Mouse (Mus musculus) kidney, embryonic 14.5 days (tissue): Measurements from ENCODE around the gene Tmem108. TPM values are rescaled to one million over a fixed set of nuclear protein-coding genes. Genes with fewer than 3 reads are reported as not detected.

Experiments used
- ATAC-seq: fragments of 200-750 bp; cut with Nextera tagmentation; 2 replicates; pipeline ENCODE4 v1.8.0; 2017; ENCODE audit warnings: moderate number of reproducible peaks, mild to moderate bottlenecking, moderate TSS enrichment, moderate library complexity; ENCODE audit not compliant: low FRiP score, low TSS enrichment
- H3K27ac ChIP-seq: fragments of 300-500 bp; sonication (generic); 2 replicates; pipeline ENCODE4 v1.5.1; 2014; ENCODE audit warnings: low read depth, mild to moderate bottlenecking, low read length, moderate library complexity, mixed read lengths
- H3K27me3 ChIP-seq: fragments of 300-500 bp; sonication (generic); 2 replicates; pipeline ENCODE4 v1.6.1; 2014; ENCODE audit warnings: mild to moderate bottlenecking, low read length; ENCODE audit not compliant: control insufficient read depth, insufficient read depth
- H3K36me3 ChIP-seq: fragments of 300-500 bp; sonication (generic); 2 replicates; pipeline ENCODE4 v1.6.1; 2014; ENCODE audit warnings: low read length, mixed read lengths; ENCODE audit not compliant: control insufficient read depth, insufficient read depth
- H3K4me1 ChIP-seq: fragments of 300-500 bp; sonication (generic); 2 replicates; pipeline ENCODE4 v1.6.1; 2014; ENCODE audit warnings: low read length, mixed read lengths; ENCODE audit not compliant: control insufficient read depth, insufficient read depth
- H3K4me2 ChIP-seq: fragments of 300-500 bp; sonication (generic); replicated peaks from 2 replicates; pipeline ENCODE4 v1.6.1; 2014; ENCODE audit warnings: low read depth, mild to moderate bottlenecking, low read length
- H3K4me3 ChIP-seq: fragments of 300-500 bp; sonication (generic); 2 replicates; pipeline ENCODE4 v1.5.1; 2014; ENCODE audit warnings: mild to moderate bottlenecking, low read length
- H3K9ac ChIP-seq: fragments of 300-500 bp; sonication (generic); 2 replicates; pipeline ENCODE4 v1.6.1; 2014; ENCODE audit warnings: low read depth, mild to moderate bottlenecking, low read length, moderate library complexity
- H3K9me3 ChIP-seq: fragments of 300-500 bp; sonication (generic); 2 replicates; pipeline ENCODE4 v1.6.1; 2016; ENCODE audit warnings: low read length; ENCODE audit not compliant: control insufficient read depth
- whole genome bisulfite sequencing: fragments of 180-500 bp; shearing (Covaris S2); extraction: QIAGEN DNeasy Blood & Tissue Kit; methylation state at CpG from one replicate; pipeline ENCODE4 v1.1.7; 2014; 5-methylcytosine and 5-hydroxymethylcytosine counted together
- polyA plus RNA-seq: library from polyadenylated mRNA; unstranded; fragments of >200 nt; fragmentation: Nextera tagmentation; extraction: Ambion mirVana; gene quantifications from 2 replicates; pipeline ENCODE4 v1.2.1, GENCODE M21; 2014

Tmem108 gene
- polyA plus RNA-seq, 1 experiment from 2014 or later = 10.8 TPM

DNA sequence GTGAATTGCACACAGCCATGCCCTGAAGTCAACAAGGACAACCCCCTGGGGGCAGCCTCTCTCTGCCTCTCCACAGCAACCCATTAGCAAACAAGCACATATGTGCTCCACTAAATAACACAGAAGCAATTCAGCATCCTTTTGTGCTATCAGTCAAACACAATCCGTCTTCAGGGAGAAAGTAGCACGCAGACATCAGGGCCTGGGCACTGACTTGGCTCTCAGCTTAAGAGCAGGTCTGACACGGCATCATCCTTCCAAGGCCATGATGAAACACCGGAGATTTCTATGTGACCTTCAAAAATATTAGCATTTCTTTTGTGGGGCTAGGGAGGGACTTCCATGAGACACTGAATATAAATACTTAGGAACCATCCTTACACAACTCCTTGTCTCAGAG is 60.2 kb downstream of the Tmem108 start:
- WGBS = 90% methylated on average over 4 of the region's 4 CpGs
- no peak for ATAC-seq

DNA sequence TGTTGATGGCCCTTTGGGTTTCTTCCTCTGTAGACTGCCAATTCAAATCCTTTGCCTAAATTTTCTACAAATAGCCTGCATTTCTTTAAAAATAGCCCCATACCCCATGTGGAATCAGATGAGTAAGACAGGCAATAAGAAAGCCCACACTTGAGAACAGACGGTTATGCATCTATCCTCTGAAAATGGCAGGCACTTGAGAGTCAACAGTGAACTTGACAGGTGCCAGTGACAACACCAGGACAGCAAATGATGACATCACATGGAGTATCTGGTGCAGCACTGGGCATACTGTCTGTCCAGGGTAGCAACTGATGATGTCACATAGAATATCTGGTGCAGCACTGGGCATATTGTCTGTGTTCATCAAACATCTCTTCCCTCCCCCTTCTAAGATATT is 61.4 kb downstream of the Tmem108 start:
- Histone ChIP-seq H3K27me3 (no peaks in the 10 kb centered on the region), H3K4me2 (no peak overlapping the region), H3K9ac (no peak overlapping the region), H3K4me3 (no peak overlapping the region), H3K4me1 (no peaks in the 10 kb centered on the region), H3K27ac (no peak overlapping the region), H3K9me3 (peaks cover under 1% of the 10 kb centered on the region; the same call in 1 of the 2 replicates), H3K36me3 (no peaks in the 10 kb centered on the region)
- WGBS = 97% methylated on average over 1 of the region's 1 CpGs
- no peak for ATAC-seq

More for the DNA sequence above, 60.2 kb downstream of the Tmem108 start:
- Histone ChIP-seq H3K36me3 (no peaks in the 10 kb centered on the region), H3K9ac (no peak overlapping the region), H3K27me3 (no peaks in the 10 kb centered on the region), H3K4me2 (no peak overlapping the region), H3K27ac (no peak overlapping the region), H3K4me3 (no peak overlapping the region), H3K4me1 (no peaks in the 10 kb centered on the region), H3K9me3 (no peaks in the 10 kb centered on the region)

GRCm38 (mm10) chr9:103696967-103697366 is 64.7 kb downstream of the Tmem108 start:
- Histone ChIP-seq H3K9me3 (peaks cover 3% of the 10 kb centered on the region; the same call in 1 of the 2 replicates), H3K4me2 (no peak overlapping the region), H3K36me3 (no peaks in the 10 kb centered on the region), H3K27ac (no peak overlapping the region), H3K9ac (no peak overlapping the region), H3K4me1 (no peaks in the 10 kb centered on the region), H3K4me3 (no peak overlapping the region), H3K27me3 (no peaks in the 10 kb centered on the region)
- 79% methylated on average over 6 of the region's 6 CpGs for WGBS
- no peak for ATAC-seq

- ATAC-seq = no peak
- H3K4me3 ChIP-seq = no peak overlapping the region
- H3K4me1 ChIP-seq = no peaks in the 10 kb centered on the region
- H3K9ac ChIP-seq = no peak overlapping the region
- no peak overlapping the region for H3K27ac ChIP-seq
- peaks cover 3% of the 10 kb centered on the region; the same call in 1 of the 2 replicates for H3K9me3 ChIP-seq
- H3K4me2 ChIP-seq = no peak overlapping the region
- no peaks in the 10 kb centered on the region for H3K27me3 ChIP-seq
- H3K36me3 ChIP-seq = no peaks in the 10 kb centered on the region
Observed at GRCm38 (mm10) chr9:103693826-103694225, 67.8 kb downstream of the Tmem108 start.

DNA sequence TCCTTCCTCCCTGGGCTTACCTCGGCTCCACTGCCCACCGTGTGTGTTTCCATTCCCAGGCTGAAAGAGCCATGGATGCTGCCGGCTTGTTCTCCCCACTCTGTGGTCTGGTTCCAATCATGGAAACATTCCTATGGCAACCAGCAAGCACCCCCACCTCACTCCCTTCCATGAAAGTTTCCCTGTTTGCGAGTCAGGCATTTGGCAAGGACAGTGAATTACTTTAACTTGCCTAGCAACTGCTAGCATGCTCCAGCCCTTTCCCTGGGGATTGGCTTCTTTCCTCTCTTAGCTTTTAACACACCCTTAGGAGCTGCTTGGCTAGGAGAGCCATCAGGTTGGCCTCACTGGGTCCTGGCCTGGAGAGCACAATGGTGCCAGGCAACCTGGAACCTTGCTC is 68.9 kb downstream of the Tmem108 start:
- Histone ChIP-seq H3K4me2 (no peak overlapping the region), H3K9me3 (peaks cover 3% of the 10 kb centered on the region; the same call in 1 of the 2 replicates), H3K9ac (no peak overlapping the region), H3K36me3 (no peaks in the 10 kb centered on the region), H3K27me3 (no peaks in the 10 kb centered on the region), H3K4me3 (no peak overlapping the region), H3K27ac (no peak overlapping the region), H3K4me1 (no peaks in the 10 kb centered on the region)
- WGBS = 83% methylated on average over 4 of the region's 4 CpGs
- no peak for ATAC-seq

- ATAC-seq = no peak
- WGBS = 92% methylated on average over 9 of the region's 9 CpGs
Observed at GRCm38 (mm10) chr9:103691847-103692246, 69.8 kb downstream of the Tmem108 start.

DNA sequence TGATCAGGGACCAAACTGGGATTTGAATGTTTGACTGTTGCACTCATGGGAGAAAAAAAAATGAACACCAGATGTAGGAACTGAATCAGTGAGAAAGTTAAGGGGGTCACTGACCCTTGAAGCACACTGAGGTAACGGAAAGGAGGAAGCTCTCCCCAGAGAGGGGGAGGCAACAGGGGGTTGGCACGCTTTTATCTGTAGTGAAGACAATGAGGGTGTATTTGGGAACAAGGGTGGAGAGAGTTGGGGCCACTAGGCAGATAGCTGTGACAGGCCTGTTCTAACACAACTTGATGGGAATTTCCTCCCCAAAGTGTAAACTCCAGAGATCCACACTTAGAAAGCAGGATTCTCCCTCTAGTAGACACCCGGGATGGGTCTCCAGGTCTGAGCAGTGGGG is 71.2 kb downstream of the Tmem108 start:
- 64% methylated on average over 3 of the region's 3 CpGs for WGBS
- ATAC-seq = no peak

More at GRCm38 (mm10) chr9:103691847-103692246, 69.8 kb downstream of the Tmem108 start:
- no peak overlapping the region for H3K4me3 ChIP-seq
- H3K9ac ChIP-seq = no peak overlapping the region
- H3K4me2 ChIP-seq = no peak overlapping the region
- no peaks in the 10 kb centered on the region for H3K36me3 ChIP-seq
- peaks cover 3% of the 10 kb centered on the region; the same call in 1 of the 2 replicates for H3K9me3 ChIP-seq
- no peaks in the 10 kb centered on the region for H3K4me1 ChIP-seq
- H3K27me3 ChIP-seq = no peaks in the 10 kb centered on the region
- H3K27ac ChIP-seq = no peak overlapping the region

DNA sequence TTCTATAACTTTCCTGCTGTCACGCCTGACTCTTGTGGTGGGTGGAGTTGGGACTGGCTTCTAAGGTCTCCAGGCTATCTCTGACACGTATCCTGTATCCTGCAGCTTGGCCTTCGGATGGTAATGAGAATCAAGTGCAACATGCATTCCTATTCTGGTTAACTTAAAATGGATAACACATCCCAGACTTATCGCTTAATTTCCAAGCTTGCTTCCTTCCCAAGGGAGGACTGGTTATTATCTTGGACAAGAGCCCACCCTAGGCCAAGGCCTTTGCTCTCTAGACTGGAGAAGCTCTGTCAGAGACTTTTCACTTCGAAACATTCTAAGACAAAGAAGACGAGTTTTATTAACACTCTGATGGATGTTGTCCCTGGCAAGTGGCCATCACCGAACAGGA is 71.9 kb downstream of the Tmem108 start:
- Histone ChIP-seq H3K4me1 (no peaks in the 10 kb centered on the region), H3K4me2 (no peak overlapping the region), H3K27me3 (no peaks in the 10 kb centered on the region), H3K27ac (no peak overlapping the region), H3K9me3 (no peaks in the 10 kb centered on the region), H3K9ac (no peak overlapping the region), H3K4me3 (no peak overlapping the region), H3K36me3 (no peaks in the 10 kb centered on the region)
- no peak for ATAC-seq
- WGBS = 64% methylated on average over 7 of the region's 7 CpGs

More for the DNA sequence above, 71.2 kb downstream of the Tmem108 start:
- Histone ChIP-seq H3K36me3 (no peaks in the 10 kb centered on the region), H3K27ac (no peak overlapping the region), H3K9ac (no peak overlapping the region), H3K4me3 (no peak overlapping the region), H3K9me3 (peaks cover 3% of the 10 kb centered on the region; the same call in 1 of the 2 replicates), H3K4me2 (no peak overlapping the region), H3K4me1 (no peaks in the 10 kb centered on the region), H3K27me3 (no peaks in the 10 kb centered on the region)

GRCm38 (mm10) chr9:103689006-103689405 is 72.6 kb downstream of the Tmem108 start:
- H3K4me2 ChIP-seq = no peak overlapping the region
- H3K4me1 ChIP-seq = no peaks in the 10 kb centered on the region
- WGBS = 81% methylated on average over 10 of the region's 10 CpGs
- H3K9me3 ChIP-seq = no peaks in the 10 kb centered on the region
- H3K27ac ChIP-seq = no peak overlapping the region
- ATAC-seq = no peak
- H3K4me3 ChIP-seq = no peak overlapping the region
- no peaks in the 10 kb centered on the region for H3K36me3 ChIP-seq
- H3K27me3 ChIP-seq = no peaks in the 10 kb centered on the region
- no peak overlapping the region for H3K9ac ChIP-seq
